Mouse (Mus musculus) cerebellum, postnatal 4 days (tissue): ENCODE data around the gene Lrrc20.
"Not testable (repeated sequence)": the region's sequence is repeated elsewhere in the genome, so short reads cannot be mapped to it uniquely, and the experiment has no call there.

Source experiments
- DNase-seq, 2 experiments: peaks; one replicate each; pipeline ENCODE4 v3.0.0; 2022; ENCODE audit warnings: low spot score in 2 of 2, mixed read lengths in 1 of 2

Gene Lrrc20

GRCm38 (mm10) chr10:61570181-61570580 is 94.6 kb downstream of the Lrrc20 start:
- no peak for DNase-seq

GRCm38 (mm10) chr10:61572126-61572525 is 96.5 kb downstream of the Lrrc20 start:
- DNase-seq, result no peak

GRCm38 (mm10) chr10:61576120-61576767 is 100.6 kb downstream of the Lrrc20 start:
- DNase-seq, result peak in 1 of 2 experiments; percentile 40

GRCm38 (mm10) chr10:61587241-61587849 is 111.7 kb downstream of the Lrrc20 start:
- DNase-seq, result no peak

GRCm38 (mm10) chr10:61597991-61598390 is 122.4 kb downstream of the Lrrc20 start:
- no peak for DNase-seq

DNA sequence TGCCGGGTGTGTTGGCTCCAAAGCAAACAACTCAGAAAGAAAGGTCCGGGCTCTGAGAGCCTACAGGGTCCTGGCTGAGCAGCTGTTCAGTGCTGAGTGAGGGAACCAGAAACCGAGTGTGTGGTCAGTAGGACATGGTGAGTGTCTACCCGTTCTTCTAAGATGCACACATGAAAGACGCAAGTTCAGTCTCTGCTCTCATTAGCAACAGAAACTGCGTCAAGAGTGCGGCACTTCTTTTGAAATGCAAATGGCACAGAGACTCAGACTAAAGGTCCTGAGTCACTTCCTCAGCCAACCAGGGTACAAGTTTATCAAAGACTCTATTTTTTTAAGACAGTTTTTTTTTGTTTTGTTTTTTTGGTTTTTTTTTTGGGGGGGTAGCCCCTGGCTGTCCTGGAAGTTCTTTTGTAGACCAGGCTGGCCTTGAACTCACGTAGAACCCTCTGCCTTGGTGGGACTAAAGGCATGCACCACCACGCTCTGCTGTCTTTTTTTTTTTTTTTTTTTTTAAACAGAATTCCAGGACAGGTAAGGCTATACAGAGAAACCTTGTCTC is 124.0 kb downstream of the Lrrc20 start:
- DNase-seq, result no peak

DNA sequence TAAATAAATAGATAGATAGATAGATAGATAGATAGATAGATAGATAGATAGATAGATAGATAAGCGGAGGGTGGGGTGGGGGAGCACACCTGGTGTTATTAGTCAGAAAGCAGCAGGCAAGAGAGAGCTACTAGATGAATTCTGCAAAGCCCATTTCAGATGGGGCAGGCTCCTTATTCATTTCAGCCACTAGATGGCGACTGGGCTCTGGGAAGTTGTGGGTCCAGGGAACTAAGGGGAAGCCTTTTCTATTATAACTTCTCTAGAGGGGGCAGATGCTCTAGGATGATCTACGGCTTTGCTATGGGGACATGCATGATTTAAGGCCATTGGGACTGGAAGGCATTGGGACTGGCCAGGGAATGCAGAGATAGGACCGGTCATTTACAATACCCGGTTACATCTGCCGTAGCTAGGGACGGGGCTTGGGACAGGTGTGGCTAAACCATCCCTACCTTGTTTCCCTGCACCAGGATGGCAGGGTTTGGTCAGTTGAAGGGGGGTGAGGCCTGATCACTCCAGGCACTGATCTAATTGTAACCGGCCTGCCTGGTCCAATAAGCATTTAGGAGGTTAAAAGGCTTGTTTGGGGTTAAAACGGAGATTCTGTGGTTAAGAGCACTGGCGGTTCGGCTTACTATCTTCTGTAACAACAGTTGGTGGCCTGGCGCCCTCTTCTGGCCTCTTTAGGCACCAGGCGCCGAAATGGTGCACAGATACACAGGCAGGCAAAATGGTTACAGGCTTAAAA is 126.9 kb downstream of the Lrrc20 start:
- peak; percentile 48 to 74 for DNase-seq

- DNase-seq, result no peak
Measured at GRCm38 (mm10) chr10:61604376-61605065, 128.9 kb downstream of the Lrrc20 start.

DNA sequence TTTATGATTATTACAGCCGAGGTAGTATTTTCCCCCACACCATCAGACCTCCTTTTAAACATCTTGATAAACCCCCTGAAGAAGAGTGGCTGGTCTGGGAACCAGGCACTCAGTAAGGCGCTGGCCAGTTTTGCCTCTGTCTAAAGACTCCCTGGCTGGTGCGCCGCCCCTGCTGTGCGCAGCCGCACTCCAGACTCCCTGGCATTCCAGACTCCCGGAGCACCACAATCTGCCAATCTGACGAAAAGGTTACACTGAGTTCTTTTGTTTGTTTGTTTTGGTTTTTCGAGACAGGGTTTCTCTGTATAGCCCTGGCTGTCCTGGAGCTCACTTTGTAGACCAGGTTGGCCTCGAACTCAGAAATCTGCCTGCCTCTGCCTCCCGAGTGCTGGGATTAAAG is 129.8 kb downstream of the Lrrc20 start:
- not testable (repeated sequence) for DNase-seq

GRCm38 (mm10) chr10:61605851-61606250 is 130.2 kb downstream of the Lrrc20 start:
- peak; percentile 56 to 64 for DNase-seq

DNA sequence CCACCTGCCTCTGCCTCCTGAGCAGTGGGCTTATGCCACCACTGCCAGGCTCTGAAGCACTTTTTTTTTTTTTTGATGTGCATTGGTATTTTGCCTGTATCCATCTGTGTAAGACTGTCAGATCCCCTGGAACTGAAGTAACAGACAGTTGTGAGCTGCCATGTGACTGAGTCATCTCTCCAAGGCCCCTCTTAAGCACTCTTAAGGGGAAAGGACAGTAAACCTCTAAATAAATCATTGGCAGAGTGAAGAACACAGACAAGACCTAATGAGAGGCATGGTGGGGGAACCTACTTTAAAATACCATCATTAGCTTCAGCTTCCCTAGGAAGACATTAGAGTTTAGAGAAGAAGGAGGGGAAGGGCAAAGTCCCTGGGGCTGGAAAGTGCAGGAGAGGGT is 132.6 kb downstream of the Lrrc20 start:
- DNase-seq, result no peak

GRCm38 (mm10) chr10:61610650-61611235 is 135.1 kb downstream of the Lrrc20 start:
- DNase-seq, result no peak

DNA sequence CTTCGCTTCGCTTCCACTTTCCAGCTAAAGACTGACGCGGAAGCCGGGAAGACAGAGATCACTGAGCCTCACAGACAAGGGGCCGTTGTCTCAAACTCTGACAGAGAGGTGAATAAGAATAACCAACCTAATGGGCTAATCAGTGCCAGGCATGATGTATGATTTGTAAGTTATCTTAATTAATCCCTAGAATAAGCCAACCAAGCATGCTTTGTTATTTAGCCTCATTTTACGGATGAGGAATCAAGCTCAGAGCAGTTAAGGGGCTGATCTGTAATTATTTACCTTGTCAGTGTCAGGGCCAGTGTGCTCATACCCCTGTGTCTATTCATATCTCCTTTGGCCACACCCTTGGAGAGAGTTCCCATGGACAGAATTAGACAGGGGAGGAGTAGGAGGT is 138.7 kb downstream of the Lrrc20 start:
- no peak for DNase-seq

- no peak for DNase-seq
Measured at GRCm38 (mm10) chr10:61618528-61618927, 142.9 kb downstream of the Lrrc20 start.

DNA sequence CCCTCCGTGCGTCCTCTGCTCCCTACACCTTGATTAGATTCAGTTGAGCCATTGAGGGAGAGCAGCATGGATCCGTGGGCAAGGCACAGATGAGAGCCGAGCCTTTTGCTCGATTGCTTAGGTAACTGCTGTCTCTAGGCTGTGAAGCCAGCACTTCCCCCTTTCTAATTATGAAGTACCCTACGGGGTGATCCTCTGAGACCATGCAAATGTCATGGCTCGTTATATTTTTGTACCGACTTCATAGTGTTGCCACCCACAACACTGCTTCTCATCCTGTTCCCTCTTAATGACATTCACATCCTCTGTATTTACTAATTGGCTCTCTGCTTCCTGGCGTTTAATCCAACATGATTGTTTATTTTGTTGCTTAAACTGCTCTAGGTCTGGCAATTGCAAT is 146.1 kb downstream of the Lrrc20 start:
- no peak for DNase-seq

DNA sequence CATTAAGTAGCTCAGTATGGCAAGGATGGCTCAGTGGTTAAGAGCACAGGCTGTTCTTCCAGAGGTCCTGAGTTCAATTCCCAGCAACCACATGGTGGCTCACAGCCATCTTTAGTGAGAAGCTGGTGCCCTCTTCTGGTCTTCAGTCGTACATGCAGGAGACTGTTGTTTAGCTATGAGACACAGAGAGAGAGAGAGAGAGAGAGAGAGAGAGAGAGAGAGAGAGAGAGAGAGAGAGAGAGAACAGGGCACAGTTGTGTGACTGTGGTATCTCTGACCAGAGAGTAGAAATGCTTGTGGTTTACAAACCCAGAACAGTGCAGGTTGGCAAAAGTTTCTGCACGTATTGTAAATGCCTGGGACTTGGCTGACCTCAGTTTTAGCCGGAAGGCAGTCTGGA is 148.3 kb downstream of the Lrrc20 start:
- not testable (repeated sequence) for DNase-seq

- DNase-seq, result no peak
Measured at GRCm38 (mm10) chr10:61624771-61625170, 149.2 kb downstream of the Lrrc20 start.

- DNase-seq, result peak in 1 of 2 experiments; percentile 23
Measured at GRCm38 (mm10) chr10:61625381-61626257, 150.0 kb downstream of the Lrrc20 start.

- no peak for DNase-seq
Measured at GRCm38 (mm10) chr10:61626551-61626950, 150.9 kb downstream of the Lrrc20 start.

DNA sequence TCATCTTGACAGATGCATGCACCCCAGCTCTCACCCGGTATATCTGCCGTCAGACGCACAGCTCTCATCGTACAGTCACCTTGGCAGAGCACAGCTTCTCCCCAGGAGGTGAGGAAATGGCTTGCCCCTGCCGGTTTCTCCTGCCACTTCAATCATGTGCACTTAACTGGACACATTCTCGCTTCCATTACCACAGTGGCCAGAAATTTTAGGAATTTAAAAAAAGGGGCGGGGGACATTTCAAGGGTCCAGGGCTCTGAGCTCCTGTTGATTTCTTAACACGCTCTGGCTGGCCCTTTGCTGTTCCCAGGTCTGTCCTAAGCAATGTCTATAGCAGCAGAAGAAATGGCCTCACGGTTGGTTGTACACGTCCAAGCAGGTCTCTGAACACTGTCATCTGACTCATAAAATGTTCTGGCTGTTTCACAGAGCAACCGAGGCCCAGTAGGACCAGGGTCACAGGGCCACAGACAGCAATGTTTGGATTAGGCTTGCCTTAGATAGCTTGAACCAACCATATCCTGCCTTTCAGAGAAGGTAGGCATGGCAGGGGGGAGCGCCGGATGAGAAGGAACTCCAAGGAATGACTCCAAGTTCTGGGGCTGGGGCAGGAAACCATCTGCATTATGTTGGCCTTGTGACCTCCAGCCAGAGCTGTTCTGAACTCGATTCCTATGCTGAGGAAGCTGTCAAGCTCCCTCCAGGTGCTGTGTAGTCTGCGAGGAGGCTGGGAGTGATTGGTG is 151.8 kb downstream of the Lrrc20 start:
- DNase-seq, result no peak
